Mouse (Mus musculus): ENCODE measurements at regions not wholly inside any gene's neighbourhood (a gene's known extent, or its start where the extent isn't known, plus 50 kb on each side); places are given as distances from the start of the nearest gene placed in this dataset.
"Not testable (repeated sequence)": the region's sequence is repeated elsewhere in the genome, so short reads cannot be mapped to it uniquely, and the experiment has no call there.

- not testable (repeated sequence) for DNase-seq (ENCODE audit: low spot score)
Observed at GRCm38 (mm10) chr14:53428447-53428846, 825.5 kb downstream of the Dad1 start.

GRCm38 (mm10) chr14:53427636-53428035 lies 826.3 kb downstream of the Dad1 start:
- not testable (repeated sequence) for DNase-seq (ENCODE audit: low spot score)

GRCm38 (mm10) chr14:53416955-53417354 lies 836.9 kb downstream of the Dad1 start:
- not testable (repeated sequence) for DNase-seq (ENCODE audit: low spot score)

GRCm38 (mm10) chr14:53407500-53408227 lies 846.2 kb downstream of the Dad1 start:
- not testable (repeated sequence) for DNase-seq (ENCODE audit: low spot score)

- DNase-seq (ENCODE audit: low spot score), result not testable (repeated sequence)
Observed at GRCm38 (mm10) chr14:53390307-53390706, 863.6 kb downstream of the Dad1 start.

GRCm38 (mm10) chr14:53374591-53374990 lies 879.0 kb upstream of the Olfr1507 start:
- DNase-seq (ENCODE audit: low spot score), result not testable (repeated sequence)

GRCm38 (mm10) chr14:53373777-53374468 lies 878.4 kb upstream of the Olfr1507 start:
- DNase-seq (ENCODE audit: low spot score), result not testable (repeated sequence)

- no peak for DNase-seq (ENCODE audit: low spot score)
Observed at GRCm38 (mm10) chr14:53369776-53370175, 874.2 kb upstream of the Olfr1507 start.

GRCm38 (mm10) chr14:53367420-53367819 lies 871.9 kb upstream of the Olfr1507 start:
- not testable (repeated sequence) for DNase-seq (ENCODE audit: low spot score)

- DNase-seq (ENCODE audit: low spot score), result not testable (repeated sequence)
Observed at GRCm38 (mm10) chr14:53363995-53364394, 868.4 kb upstream of the Olfr1507 start.

GRCm38 (mm10) chr14:53362054-53362453 lies 866.5 kb upstream of the Olfr1507 start:
- not testable (repeated sequence) for DNase-seq (ENCODE audit: low spot score)

- DNase-seq (ENCODE audit: low spot score), result not testable (repeated sequence)
Observed at GRCm38 (mm10) chr14:53357498-53357897, 861.9 kb upstream of the Olfr1507 start.

- not testable (repeated sequence) for DNase-seq (ENCODE audit: low spot score)
Observed at GRCm38 (mm10) chr14:53356783-53357182, 861.2 kb upstream of the Olfr1507 start.

- DNase-seq (ENCODE audit: low spot score), result not testable (repeated sequence)
Observed at GRCm38 (mm10) chr14:53351457-53351856, 855.9 kb upstream of the Olfr1507 start.

GRCm38 (mm10) chr14:53350780-53351179 lies 855.2 kb upstream of the Olfr1507 start:
- not testable (repeated sequence) for DNase-seq (ENCODE audit: low spot score)

- peak; percentile 40 for DNase-seq (ENCODE audit: low spot score)
Observed at GRCm38 (mm10) chr14:53349111-53349510, 853.6 kb upstream of the Olfr1507 start.

GRCm38 (mm10) chr14:53345568-53345967 lies 850.0 kb upstream of the Olfr1507 start:
- peak; percentile 57 for DNase-seq (ENCODE audit: low spot score)

GRCm38 (mm10) chr14:53343849-53344248 lies 848.3 kb upstream of the Olfr1507 start:
- DNase-seq (ENCODE audit: low spot score), result not testable (repeated sequence)

- DNase-seq (ENCODE audit: low spot score), result not testable (repeated sequence)
Observed at GRCm38 (mm10) chr14:53339167-53339566, 843.6 kb upstream of the Olfr1507 start.

GRCm38 (mm10) chr14:53337446-53337845 lies 841.9 kb upstream of the Olfr1507 start:
- DNase-seq (ENCODE audit: low spot score), result not testable (repeated sequence)

GRCm38 (mm10) chr14:53336705-53337104 lies 841.2 kb upstream of the Olfr1507 start:
- not testable (repeated sequence) for DNase-seq (ENCODE audit: low spot score)

- not testable (repeated sequence) for DNase-seq (ENCODE audit: low spot score)
Observed at GRCm38 (mm10) chr14:53334451-53334850, 838.9 kb upstream of the Olfr1507 start.

GRCm38 (mm10) chr14:53331153-53331552 lies 835.6 kb upstream of the Olfr1507 start:
- DNase-seq (ENCODE audit: low spot score), result not testable (repeated sequence)
